Comparison of ENCODE assay signal across 8 mouse cellular contexts in the genomic region with DNA sequence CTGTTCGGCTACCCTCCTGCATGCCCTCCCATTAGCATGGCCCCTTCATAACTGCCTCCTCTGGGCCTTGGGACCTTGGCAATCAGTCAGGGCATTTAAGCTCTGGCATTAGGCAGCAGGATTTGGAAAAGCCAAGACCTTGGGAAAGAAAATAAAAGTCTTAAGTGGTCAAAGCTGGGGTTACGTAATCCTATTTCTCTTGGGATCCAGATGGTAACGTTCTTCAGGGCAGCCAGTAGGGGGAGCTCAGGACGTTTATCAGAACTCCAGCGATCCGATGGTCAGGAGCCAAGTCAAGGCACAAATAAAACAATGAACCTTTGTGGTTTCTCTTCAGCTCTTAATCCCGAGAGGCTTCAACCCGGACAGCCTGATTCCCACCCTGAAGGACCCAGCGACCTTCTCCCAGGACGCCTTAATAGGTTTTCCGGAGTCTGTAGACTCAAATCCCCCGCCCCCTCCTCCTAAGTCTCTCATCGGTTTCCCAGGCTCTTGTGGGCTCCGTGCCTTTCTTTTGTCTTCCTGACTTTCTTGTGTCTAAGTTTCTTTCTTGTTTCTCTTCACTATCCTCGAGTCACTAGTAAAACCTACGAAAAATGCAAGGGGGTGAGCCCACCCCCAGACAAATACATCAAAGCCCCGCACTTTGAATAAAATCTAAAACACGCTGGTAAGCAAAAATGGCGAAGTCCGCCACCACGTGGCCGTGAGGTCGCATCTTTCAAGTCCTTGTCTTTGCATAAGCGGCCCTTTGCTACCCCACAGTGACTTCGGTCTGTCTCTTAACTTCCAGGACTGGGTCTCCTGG. TPM values are rescaled to one million over a fixed set of nuclear protein-coding genes. Genes with fewer than 3 reads are reported as not detected.
DNase-seq lines count a peak whose midpoint lies in the region; ATAC-seq and TF ChIP-seq lines count a peak whose summit lies in the region.

No protein-coding gene starts in this region.

- peak; percentile 80 for DNase-seq in layer of hippocampus, adult 11-12 months (ENCODE audit: low spot score)
- DNase-seq in layer of hippocampus, adult 9-10 months (ENCODE audit: low spot score) = no peak
- peak; percentile 87 for DNase-seq in embryo, embryonic 9.5 days (ENCODE audit: extremely low spot score)
- peak; percentile 61 for DNase-seq in gonadal fat pad, adult 2 months (ENCODE audit: low read depth)
- peak; percentile 92 for DNase-seq in limb, embryonic 11.5 days (ENCODE audit: low spot score)
- peak; percentile 94 for DNase-seq in midbrain, embryonic 14.5 days
- DNase-seq in spleen, adult 2 months (ENCODE audit: low read depth in 1 of 2, low spot score in 2 of 2) = peak; percentile 49 to 73

- H3K4me2 ChIP-seq in intestine, postnatal 0 days (replicated peaks; ENCODE audit: low read depth) = peak overlapping the region; percentile 74
- H3K4me2 ChIP-seq in limb, embryonic 11.5 days (ENCODE audit: low read depth, severe bottlenecking) = peak overlapping the region; percentile 66
- peak overlapping the region; percentile 68 for H3K4me2 ChIP-seq in midbrain, embryonic 14.5 days (ENCODE audit: low read length)

- ATAC-seq in intestine, postnatal 0 days = peak; percentile 45
- ATAC-seq in limb, embryonic 11.5 days (ENCODE audit: insufficient number of reproducible peaks, low FRiP score, low TSS enrichment, low read depth) = peak; percentile 69; the same call in 1 of the 2 replicates
- peak; percentile 56 for ATAC-seq in midbrain, embryonic 14.5 days (ENCODE audit: low FRiP score, low TSS enrichment)

- no peaks in the 10 kb centered on the region for H3K9me3 ChIP-seq in intestine, postnatal 0 days (ENCODE audit: control insufficient read depth)
- no peaks in the 10 kb centered on the region for H3K9me3 ChIP-seq in limb, embryonic 11.5 days (ENCODE audit: control insufficient read depth, low read length)
- no peaks in the 10 kb centered on the region for H3K9me3 ChIP-seq in midbrain, embryonic 14.5 days (ENCODE audit: control insufficient read depth, low read length)

- no peaks in the 10 kb centered on the region for H3K27me3 ChIP-seq in intestine, postnatal 0 days (replicated peaks; ENCODE audit: control insufficient read depth, insufficient read depth, low read length)
- no peaks in the 10 kb centered on the region for H3K27me3 ChIP-seq in limb, embryonic 11.5 days (ENCODE audit: control insufficient read depth, insufficient read depth, low read length)
- H3K27me3 ChIP-seq in midbrain, embryonic 14.5 days (ENCODE audit: control insufficient read depth, insufficient read depth, low read length) = no peaks in the 10 kb centered on the region
- no peaks in the 10 kb centered on the region for H3K27me3 ChIP-seq in spleen, adult 2 months (ENCODE audit: control insufficient read depth, insufficient read depth, low read length)

- H3K36me3 ChIP-seq in intestine, postnatal 0 days (ENCODE audit: control insufficient read depth, insufficient read depth) = no peaks in the 10 kb centered on the region
- H3K36me3 ChIP-seq in limb, embryonic 11.5 days (ENCODE audit: control insufficient read depth, insufficient read depth, low read length) = no peaks in the 10 kb centered on the region
- no peaks in the 10 kb centered on the region for H3K36me3 ChIP-seq in midbrain, embryonic 14.5 days (ENCODE audit: control insufficient read depth, insufficient read depth, low read length)
- no peaks in the 10 kb centered on the region for H3K36me3 ChIP-seq in spleen, adult 2 months (ENCODE audit: control insufficient read depth, insufficient read depth, low read length)

- H3K9ac ChIP-seq in intestine, postnatal 0 days (ENCODE audit: low read depth, low read length) = peak overlapping the region; percentile 60; the same call in 1 of the 2 replicates
- H3K9ac ChIP-seq in limb, embryonic 11.5 days (ENCODE audit: low read length) = peak overlapping the region; percentile 77
- H3K9ac ChIP-seq in midbrain, embryonic 14.5 days (replicated peaks; ENCODE audit: low read length) = peak overlapping the region; percentile 62

- peak overlapping the region; percentile 46; the same call in 1 of the 2 replicates for H3K27ac ChIP-seq in intestine, postnatal 0 days (ENCODE audit: low read depth, low read length)
- H3K27ac ChIP-seq in limb, embryonic 11.5 days (replicated peaks; ENCODE audit: low read depth, low read length) = peak overlapping the region; percentile 31; the same call in 1 of the 2 replicates
- peak overlapping the region; percentile 90 for H3K27ac ChIP-seq in midbrain, embryonic 14.5 days (replicated peaks; ENCODE audit: low read depth, low read length)
- H3K27ac ChIP-seq in spleen, adult 2 months (ENCODE audit: insufficient read depth, low read length) = no peak overlapping the region; the same call in 1 of the 2 replicates

- 2% methylated on average over 25 of the region's 25 CpGs for WGBS in intestine, postnatal 0 days
- WGBS in limb, embryonic 11.5 days = 3% methylated on average over 25 of the region's 25 CpGs
- under 1% methylated on average over 25 of the region's 25 CpGs for WGBS in midbrain, embryonic 14.5 days
- 3% methylated on average over 25 of the region's 25 CpGs for WGBS in spleen, adult 2 months

- H3K4me1 ChIP-seq in intestine, postnatal 0 days (replicated peaks; ENCODE audit: control insufficient read depth, insufficient read depth, low read length) = no peaks in the 10 kb centered on the region
- H3K4me1 ChIP-seq in limb, embryonic 11.5 days (ENCODE audit: control insufficient read depth, insufficient read depth, low read length) = 0 out of 2 replicates have a peak, but pooled peaks cover 6% of the 10 kb centered on the region
- H3K4me1 ChIP-seq in midbrain, embryonic 14.5 days (ENCODE audit: control insufficient read depth, insufficient read depth, low read length) = peaks cover 42% of the 10 kb centered on the region
- H3K4me1 ChIP-seq in spleen, adult 2 months (ENCODE audit: control insufficient read depth, insufficient read depth, insufficient read length) = peaks cover 5% of the 10 kb centered on the region; the same call in 1 of the 2 replicates

- TF ChIP-seq POLR2A in spleen, adult 2 months (IDR thresholded peaks at IDR 0.05; ENCODE audit: low read depth, low read length) = no peak

- peak overlapping the region; percentile 46 for H3K4me3 ChIP-seq in intestine, postnatal 0 days (ENCODE audit: low read depth, low read length)
- H3K4me3 ChIP-seq in limb, embryonic 11.5 days (ENCODE audit: low read depth, low read length) = peak overlapping the region; percentile 28
- peak overlapping the region; percentile 38 for H3K4me3 ChIP-seq in midbrain, embryonic 14.5 days (replicated peaks; ENCODE audit: low read depth, low read length)
- peak overlapping the region; percentile 64 for H3K4me3 ChIP-seq in spleen, adult 2 months (ENCODE audit: extremely low read depth, insufficient read depth, insufficient read length)

- peak; percentile 90 for TF ChIP-seq CTCF in intestine, postnatal 0 days (IDR thresholded peaks at IDR 0.05; ENCODE audit: low read depth)
- TF ChIP-seq CTCF in spleen, adult 2 months (IDR thresholded peaks at IDR 0.05; ENCODE audit: extremely low read depth, insufficient read depth, insufficient read length, insufficient replicate concordance) = peak; percentile 69; the same call in 1 of the 2 replicates

RNA-seq across cellular contexts. Expression of gene Ndufb4, which starts 30.6 kb away (rescaled TPM):
- 65.0 and 93.1 TPM in 2 replicates for polyA plus RNA-seq in gonadal fat pad, adult 2 months (2012; rRNA removed)
- 117 and 120 TPM in 2 replicates for polyA plus RNA-seq in intestine, postnatal 0 days (2015; fragmentation: Nextera tagmentation; extraction: Ambion mirVana)
- polyA plus RNA-seq in limb, embryonic 11.5 days (2014; fragmentation: Nextera tagmentation; extraction: Ambion mirVana) = 57.2 and 59.2 TPM in 2 replicates
- 68.6 and 76.9 TPM in 2 replicates for polyA plus RNA-seq in midbrain, embryonic 14.5 days (2014; fragmentation: Nextera tagmentation; extraction: Ambion mirVana)
- polyA plus RNA-seq in spleen, adult 2 months (2012; rRNA removed) = 16.0 and 33.0 TPM in 2 replicates
